Mouse (Mus musculus): Measurements from ENCODE around the gene Fkbp5. TPM values are rescaled to one million over a fixed set of nuclear protein-coding genes. Genes with fewer than 3 reads are reported as not detected.

The Fkbp5 gene
- polyA plus RNA-seq, 1 experiment from 2014 or later, result 8.3 TPM

GRCm38 (mm10) chr17:28523355-28524008 lies 6.2 kb upstream of the Fkbp5 start:
- WGBS, result 9% methylated on average over 28 of the region's 28 CpGs
- no peaks in the 10 kb centered on the region for H3K9me3 ChIP-seq (ENCODE audit: low read depth, low read length)
- peak; percentile 57 for ATAC-seq (ENCODE audit: insufficient read depth)
- H3K4me1 ChIP-seq (ENCODE audit: insufficient read depth), result 0 out of 2 replicates have a peak, but pooled peaks cover 6% of the 10 kb centered on the region
- TF ChIP-seq CTCF (IDR thresholded peaks at IDR 0.05; ENCODE audit: low read depth), result no peak
- H3K36me3 ChIP-seq (ENCODE audit: insufficient read depth), result no peaks in the 10 kb centered on the region
- H3K27me3 ChIP-seq (ENCODE audit: insufficient read depth, low read length), result no peaks in the 10 kb centered on the region
- no peak for DNase-seq
- H3K9ac ChIP-seq, result peak overlapping the region; percentile 62
- peak overlapping the region; percentile 100 for H3K4me2 ChIP-seq
- H3K27ac ChIP-seq (ENCODE audit: low read depth), result peak overlapping the region; percentile 72; the same call in 1 of the 2 replicates
- peak overlapping the region; percentile 69 for H3K4me3 ChIP-seq (ENCODE audit: low read depth, low read length)

- Histone ChIP-seq H3K27ac (ENCODE audit: low read depth) (peak overlapping the region; percentile 72), H3K4me3 (ENCODE audit: low read depth, low read length) (peak overlapping the region; percentile 69), H3K9me3 (ENCODE audit: low read depth, low read length) (no peaks in the 10 kb centered on the region), H3K36me3 (ENCODE audit: insufficient read depth) (no peaks in the 10 kb centered on the region), H3K4me2 (peak overlapping the region; percentile 100), H3K4me1 (ENCODE audit: insufficient read depth) (peaks cover 9% of the 10 kb centered on the region; the same call in 1 of the 2 replicates), H3K9ac (peak overlapping the region; percentile 62), H3K27me3 (ENCODE audit: insufficient read depth, low read length) (no peaks in the 10 kb centered on the region)
- DNase-seq (peak; percentile 94), ATAC-seq (ENCODE audit: insufficient read depth) (peak; percentile 71)
- 0 out of 2 replicates have a peak, but pooled peaks have one; percentile 3 for TF ChIP-seq CTCF (IDR thresholded peaks at IDR 0.05; ENCODE audit: low read depth)
- WGBS, result under 1% methylated on average over 62 of the region's 66 CpGs
These were observed 5.5 kb upstream of the Fkbp5 start for GRCm38 (mm10) chr17:28522623-28523354.

- Histone ChIP-seq H3K27me3 (ENCODE audit: insufficient read depth, low read length) (no peaks in the 10 kb centered on the region), H3K9ac (no peak overlapping the region), H3K4me2 (peak overlapping the region; percentile 100), H3K4me1 (ENCODE audit: insufficient read depth) (peaks cover 9% of the 10 kb centered on the region; the same call in 1 of the 2 replicates), H3K36me3 (ENCODE audit: insufficient read depth) (no peaks in the 10 kb centered on the region), H3K4me3 (ENCODE audit: low read depth, low read length) (peak overlapping the region; percentile 69), H3K27ac (ENCODE audit: low read depth) (no peak overlapping the region), H3K9me3 (ENCODE audit: low read depth, low read length) (no peaks in the 10 kb centered on the region)
- TF ChIP-seq CTCF (IDR thresholded peaks at IDR 0.05; ENCODE audit: low read depth), result no peak
- WGBS, result 49% methylated on average over 6 of the region's 6 CpGs
- DNase-seq (no peak), ATAC-seq (ENCODE audit: insufficient read depth) (no peak)
These were observed 4.6 kb upstream of the Fkbp5 start for GRCm38 (mm10) chr17:28521920-28522319.

- Histone ChIP-seq H3K9me3 (ENCODE audit: low read depth, low read length) (no peaks in the 10 kb centered on the region), H3K9ac (no peak overlapping the region), H3K4me2 (no peak overlapping the region), H3K27ac (ENCODE audit: low read depth) (no peak overlapping the region), H3K4me3 (ENCODE audit: low read depth, low read length) (no peak overlapping the region), H3K36me3 (ENCODE audit: insufficient read depth) (no peaks in the 10 kb centered on the region), H3K27me3 (ENCODE audit: insufficient read depth, low read length) (no peaks in the 10 kb centered on the region), H3K4me1 (ENCODE audit: insufficient read depth) (peaks cover 9% of the 10 kb centered on the region; the same call in 1 of the 2 replicates)
- no peak for DNase-seq
- no peak for TF ChIP-seq CTCF (IDR thresholded peaks at IDR 0.05; ENCODE audit: low read depth)
- 52% methylated on average over 5 of the region's 5 CpGs for WGBS
- no peak for ATAC-seq (ENCODE audit: insufficient read depth)
These were observed 3.9 kb upstream of the Fkbp5 start for GRCm38 (mm10) chr17:28521071-28521726.

- no peak overlapping the region for H3K4me2 ChIP-seq
- DNase-seq (no peak), ATAC-seq (ENCODE audit: insufficient read depth) (no peak)
- no peak overlapping the region for H3K9ac ChIP-seq
- no peaks in the 10 kb centered on the region for H3K36me3 ChIP-seq (ENCODE audit: insufficient read depth)
- H3K27me3 ChIP-seq (ENCODE audit: insufficient read depth, low read length), result no peaks in the 10 kb centered on the region
- TF ChIP-seq CTCF (IDR thresholded peaks at IDR 0.05; ENCODE audit: low read depth), result no peak
- no peaks in the 10 kb centered on the region for H3K9me3 ChIP-seq (ENCODE audit: low read depth, low read length)
- no peak overlapping the region for H3K27ac ChIP-seq (ENCODE audit: low read depth)
- H3K4me3 ChIP-seq (ENCODE audit: low read depth, low read length), result no peak overlapping the region
- H3K4me1 ChIP-seq (ENCODE audit: insufficient read depth), result peaks cover 9% of the 10 kb centered on the region; the same call in 1 of the 2 replicates
- 64% methylated on average over 4 of the region's 4 CpGs for WGBS
These were observed 3.2 kb upstream of the Fkbp5 start for GRCm38 (mm10) chr17:28520561-28520960.

GRCm38 (mm10) chr17:28519827-28520226 lies 2.5 kb upstream of the Fkbp5 start:
- H3K27me3 ChIP-seq (ENCODE audit: insufficient read depth, low read length), result no peaks in the 10 kb centered on the region
- no peak overlapping the region for H3K9ac ChIP-seq
- 83% methylated on average over 3 of the region's 3 CpGs for WGBS
- H3K9me3 ChIP-seq (ENCODE audit: low read depth, low read length), result no peaks in the 10 kb centered on the region
- no peak overlapping the region for H3K4me2 ChIP-seq
- H3K36me3 ChIP-seq (ENCODE audit: insufficient read depth), result no peaks in the 10 kb centered on the region
- peak; percentile 42 for TF ChIP-seq CTCF (IDR thresholded peaks at IDR 0.05; ENCODE audit: low read depth)
- H3K4me3 ChIP-seq (ENCODE audit: low read depth, low read length), result no peak overlapping the region
- H3K27ac ChIP-seq (ENCODE audit: low read depth), result no peak overlapping the region
- DNase-seq, result no peak
- no peak for ATAC-seq (ENCODE audit: insufficient read depth)
- peaks cover 9% of the 10 kb centered on the region; the same call in 1 of the 2 replicates for H3K4me1 ChIP-seq (ENCODE audit: insufficient read depth)

Measured in lung, embryonic 14.5 days (tissue).